Mouse (Mus musculus) left cerebral cortex, postnatal 4 days (tissue): ENCODE results near the gene Tpte. TPM values are rescaled to one million over a fixed set of nuclear protein-coding genes. Genes with fewer than 3 reads are reported as not detected.

Source experiments
- total RNA-seq, 2 experiments: library from RNA; stranded (reverse); gene quantifications; 2 replicates each; pipeline ENCODE4 v1.2.3; 2021

Tpte gene
- total RNA-seq, 2 experiments from 2014 or later = not detected

Other genes starting within 250 kb of the Tpte start
- 1 to 10 TPM; 3.1 to 3.3 TPM for gene Atp7b, start 223.1 kb upstream of the Tpte start, total RNA-seq
- gene Alg11, start 222.7 kb upstream of the Tpte start, total RNA-seq = 10 to 100 TPM; 25.4 to 29.7 TPM
- under 1 TPM; 0.26 to 0.66 TPM for gene Nek5, start 158.4 kb upstream of the Tpte start, total RNA-seq
- 1 to 10 TPM; 3.5 to 5.0 TPM for gene Nek3, start 117.0 kb upstream of the Tpte start, total RNA-seq
- gene Ckap2, start 97.6 kb upstream of the Tpte start, total RNA-seq = 1 to 10 TPM; 6.6 to 6.7 TPM
- gene Vps36, start 90.6 kb upstream of the Tpte start, total RNA-seq = 10 to 100 TPM; 46.1 to 48.4 TPM
- 1 to 10 TPM; 5.5 to 6.6 TPM for gene Thsd1, start 56.1 kb upstream of the Tpte start, total RNA-seq
- 1 to 10 TPM; 9.1 to 9.6 TPM for gene Slc25a15, start 115.2 kb downstream of the Tpte start, total RNA-seq
- gene Mrps31, start 127.9 kb downstream of the Tpte start, total RNA-seq = 10 to 100 TPM; 18.7 to 20.1 TPM